Mouse (Mus musculus) embryonic fibroblast, embryonic 13.5 days (primary cell): ENCODE measurements around the gene Slc39a10.

Experiments
- CTCF ChIP-seq: IDR thresholded peaks from 2 replicates; pipeline ENCODE4 v1.5.1; 2011; ENCODE audit warnings: mild to moderate bottlenecking, control low read depth, low read length, moderate library complexity, borderline replicate concordance; ENCODE audit not compliant: insufficient read depth
- POLR2A ChIP-seq: IDR thresholded peaks from 2 replicates; pipeline ENCODE4 v1.6.1; 2011; ENCODE audit warnings: low read depth, mild to moderate bottlenecking, control low read depth, low read length, moderate library complexity

DNA sequence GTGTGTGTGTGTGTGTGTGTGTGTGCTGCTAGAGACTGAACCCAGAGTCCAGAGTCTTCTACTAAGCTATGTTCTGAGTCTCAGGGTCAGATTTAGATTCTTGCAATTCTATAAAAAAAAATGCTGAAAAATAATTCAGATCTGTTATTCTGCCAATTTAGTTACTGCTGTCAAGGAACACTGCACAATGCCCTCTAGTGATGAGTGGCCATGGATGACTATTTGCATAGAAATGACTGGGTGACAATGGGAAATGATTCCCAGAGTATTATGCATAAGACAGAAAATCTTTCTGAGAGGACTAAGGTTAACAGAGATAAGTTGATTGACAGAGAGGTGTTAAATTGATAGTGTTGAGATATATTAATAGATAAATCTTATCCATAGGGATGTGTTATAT is 32.3 kb upstream of the Slc39a10 start:
- no peak for TF ChIP-seq CTCF
- no peak for TF ChIP-seq POLR2A
